Mouse (Mus musculus) hindlimb bud, embryonic 11.5 days (tissue): ENCODE measurements around the gene Dnajc16.

Experiments
- DNase-seq: peaks from one replicate; pipeline ENCODE4 v3.0.0-alpha.2; 2012; ENCODE audit warnings: low read depth, low spot score; ENCODE audit errors: extremely low spot score

Dnajc16 gene

GRCm38 (mm10) chr4:141766316-141766667 is 24.4 kb downstream of the Dnajc16 start:
- DNase-seq = no peak

GRCm38 (mm10) chr4:141765008-141765407 is 25.7 kb downstream of the Dnajc16 start:
- no peak for DNase-seq

- DNase-seq = no peak
Measured at GRCm38 (mm10) chr4:141763476-141763875, 27.3 kb downstream of the Dnajc16 start.

- no peak for DNase-seq
Measured at GRCm38 (mm10) chr4:141762102-141762598, 28.6 kb downstream of the Dnajc16 start.

GRCm38 (mm10) chr4:141760942-141761341 is 29.8 kb downstream of the Dnajc16 start:
- DNase-seq = no peak

GRCm38 (mm10) chr4:141758874-141759542 is 31.7 kb downstream of the Dnajc16 start:
- DNase-seq = no peak

GRCm38 (mm10) chr4:141757124-141757523 is 33.6 kb downstream of the Dnajc16 start:
- DNase-seq = no peak

- no peak for DNase-seq
Measured at GRCm38 (mm10) chr4:141755375-141755930, 35.3 kb downstream of the Dnajc16 start.

- DNase-seq = no peak
Measured at GRCm38 (mm10) chr4:141752076-141752421, 38.7 kb downstream of the Dnajc16 start.

- no peak for DNase-seq
Measured at GRCm38 (mm10) chr4:141751419-141752075, 39.2 kb downstream of the Dnajc16 start.

GRCm38 (mm10) chr4:141750826-141751225 is 39.9 kb downstream of the Dnajc16 start:
- DNase-seq = no peak

- no peak for DNase-seq
Measured at GRCm38 (mm10) chr4:141749557-141749956, 41.2 kb downstream of the Dnajc16 start.

GRCm38 (mm10) chr4:141746578-141747346 is 44.0 kb downstream of the Dnajc16 start, which contains the start of gene Agmat:
Gene Agmat (plus strand): TSS chr4:141746672.
- no peak for DNase-seq

GRCm38 (mm10) chr4:141742381-141742780 is 48.4 kb downstream of the Dnajc16 start:
- no peak for DNase-seq

GRCm38 (mm10) chr4:141741856-141742255 is 48.9 kb downstream of the Dnajc16 start:
- no peak for DNase-seq

- no peak for DNase-seq
Measured at GRCm38 (mm10) chr4:141738015-141738414, 52.7 kb downstream of the Dnajc16 start.

- no peak for DNase-seq
Measured at GRCm38 (mm10) chr4:141736856-141737255, 53.9 kb downstream of the Dnajc16 start.

GRCm38 (mm10) chr4:141735206-141735560 is 55.5 kb downstream of the Dnajc16 start:
- DNase-seq = no peak

GRCm38 (mm10) chr4:141734446-141735205 is 56.1 kb downstream of the Dnajc16 start:
- peak; percentile 95 for DNase-seq

GRCm38 (mm10) chr4:141731766-141732165 is 59.0 kb downstream of the Dnajc16 start:
- DNase-seq = no peak

GRCm38 (mm10) chr4:141730401-141730800 is 60.3 kb downstream of the Dnajc16 start:
- DNase-seq = no peak
